Mouse (Mus musculus) stomach, postnatal 0 days (tissue): ENCODE measurements around the gene Gm11084.

Experiments used
- CTCF ChIP-seq: IDR thresholded peaks from 2 replicates; pipeline ENCODE4 v1.5.1; 2016; ENCODE audit warnings: antibody characterized with exemption, low read depth, mild to moderate bottlenecking, moderate library complexity
- EP300 ChIP-seq: optimal IDR thresholded peaks from 2 replicates; pipeline ENCODE3; 2016; ENCODE audit warnings: antibody characterized with exemption

- TF ChIP-seq CTCF (no peak), EP300 (no peak)
These were observed 40.6 kb upstream of the Gm11084 start for GRCm38 (mm10) chr2:73027126-73027525.
